Mouse (Mus musculus): ENCODE data around the gene Hpgd.

The Hpgd gene

DNA sequence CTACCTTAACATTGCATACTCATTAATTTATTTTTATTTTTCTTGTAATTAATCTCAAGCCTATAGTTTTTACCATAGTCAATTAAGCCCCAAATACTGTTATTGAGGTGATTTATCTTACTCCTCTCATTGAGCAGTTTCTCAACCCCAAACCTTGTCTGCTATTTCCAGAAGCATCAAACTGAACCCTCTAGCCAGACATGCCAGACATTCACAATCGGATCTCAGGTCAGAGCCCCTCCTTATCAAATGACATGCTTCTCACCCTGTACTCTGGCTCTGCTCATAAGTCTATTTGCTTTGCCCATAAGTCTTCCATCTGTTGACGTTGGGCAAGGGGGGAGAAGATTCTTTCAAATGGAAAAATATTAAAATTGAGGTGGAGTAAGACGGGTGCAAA lies 33.3 kb downstream of the Hpgd start:
- no peak for DNase-seq

DNA sequence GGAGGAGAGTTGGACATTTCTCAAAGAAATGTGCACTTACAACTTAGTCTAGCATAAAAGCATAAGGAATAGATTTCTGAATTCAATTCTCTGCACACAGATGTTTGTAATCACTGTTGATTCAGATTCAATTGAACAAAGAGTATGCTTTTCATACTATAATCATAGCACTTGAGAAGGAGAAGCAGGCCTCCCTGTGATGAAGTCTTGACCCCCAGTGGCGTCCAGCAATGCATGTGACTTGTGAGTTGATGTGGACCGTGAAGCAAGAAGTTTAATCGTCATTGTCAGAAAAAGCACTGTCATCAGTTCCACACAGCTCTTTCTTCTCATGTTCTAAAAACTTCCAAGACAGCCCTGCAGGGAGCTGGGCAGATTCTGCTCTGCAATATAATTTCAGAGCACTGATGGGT lies 33.8 kb downstream of the Hpgd start:
- DNase-seq = no peak

DNA sequence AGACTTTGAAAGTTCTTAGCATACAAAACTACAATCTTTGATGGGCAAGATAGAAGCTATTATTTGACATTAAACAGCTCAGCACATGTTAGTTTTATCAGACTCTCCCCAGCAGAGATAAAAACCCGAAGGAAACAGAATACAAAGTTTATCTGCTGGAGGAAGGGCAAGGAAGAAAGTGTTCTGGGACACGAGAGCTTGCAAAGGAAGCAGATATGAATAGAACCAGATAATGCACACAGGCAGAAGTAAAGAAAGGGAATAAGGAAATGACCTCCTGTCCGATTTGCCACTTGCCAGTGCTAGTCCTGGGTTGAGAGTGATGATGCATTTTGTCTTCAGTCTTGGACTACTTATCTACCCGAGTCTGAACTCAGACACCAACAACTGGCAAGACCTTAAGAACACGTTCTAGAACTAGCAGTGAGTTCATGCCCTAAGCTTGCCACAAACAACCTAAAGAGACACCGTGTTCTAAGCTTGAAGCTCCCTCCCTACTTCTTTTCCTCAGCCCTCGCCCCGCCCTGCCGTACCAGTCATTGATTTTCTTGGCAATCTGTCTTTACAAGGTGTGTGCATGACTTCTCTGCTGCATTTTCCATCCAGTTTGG lies 41.1 kb downstream of the Hpgd start:
- no peak for DNase-seq

DNA sequence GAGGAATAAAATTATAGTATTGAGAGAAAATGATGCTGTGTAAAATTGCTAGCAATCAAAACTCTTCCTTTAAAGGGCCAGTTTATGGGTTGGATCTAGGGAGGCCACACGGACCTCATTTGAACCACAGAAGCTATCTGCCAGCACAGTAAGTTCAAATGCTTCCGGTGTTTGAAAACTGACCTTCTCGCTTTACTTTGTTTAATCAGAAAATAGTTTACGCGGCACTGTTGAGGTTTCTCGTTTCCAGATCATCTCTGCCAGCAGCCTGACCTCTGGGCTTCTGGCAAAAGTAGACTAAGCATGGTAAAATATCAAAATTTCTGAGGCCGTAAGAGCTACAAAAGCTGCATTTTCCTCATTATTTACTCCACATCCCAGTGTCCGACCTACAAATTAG lies 42.4 kb downstream of the Hpgd start:
- DNase-seq = no peak

DNA sequence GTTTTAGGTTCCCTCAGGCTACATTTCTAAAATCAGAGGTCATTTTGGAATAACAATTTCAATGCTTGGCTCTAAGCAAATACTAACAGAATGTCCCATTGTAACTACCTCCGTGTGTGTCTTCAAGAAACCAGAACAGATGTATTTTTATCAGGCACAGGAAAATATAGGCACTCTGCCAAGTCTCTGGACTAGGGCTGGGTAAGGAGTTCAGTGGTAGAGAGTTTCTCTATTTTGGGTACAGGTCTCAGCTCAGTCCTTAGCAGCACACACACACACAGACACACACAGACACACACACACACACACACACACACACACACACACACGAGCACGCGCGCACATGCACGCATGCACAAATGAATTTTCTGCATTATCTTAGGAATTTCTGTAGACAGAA lies 49.1 kb downstream of the Hpgd start:
- no peak for DNase-seq

DNA sequence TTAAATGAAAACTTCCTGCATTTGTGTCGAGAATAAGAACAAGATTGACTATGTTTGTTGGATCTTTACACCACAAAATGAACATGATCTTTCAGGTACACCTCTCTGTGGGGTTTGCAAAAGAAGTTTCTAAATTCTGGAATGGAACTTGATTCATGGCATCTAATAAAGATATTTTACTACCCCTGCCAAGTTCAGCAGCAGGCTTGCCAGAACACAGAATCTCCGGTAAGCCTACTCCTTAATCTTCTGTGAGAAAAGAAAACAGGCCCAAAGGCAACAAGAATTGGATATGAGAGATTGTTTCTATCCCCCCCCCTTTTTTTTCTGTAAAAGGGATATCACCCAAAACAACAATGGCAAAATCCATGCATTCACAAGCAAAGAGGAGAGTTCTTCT lies 49.6 kb downstream of the Hpgd start:
- no peak for DNase-seq

DNA sequence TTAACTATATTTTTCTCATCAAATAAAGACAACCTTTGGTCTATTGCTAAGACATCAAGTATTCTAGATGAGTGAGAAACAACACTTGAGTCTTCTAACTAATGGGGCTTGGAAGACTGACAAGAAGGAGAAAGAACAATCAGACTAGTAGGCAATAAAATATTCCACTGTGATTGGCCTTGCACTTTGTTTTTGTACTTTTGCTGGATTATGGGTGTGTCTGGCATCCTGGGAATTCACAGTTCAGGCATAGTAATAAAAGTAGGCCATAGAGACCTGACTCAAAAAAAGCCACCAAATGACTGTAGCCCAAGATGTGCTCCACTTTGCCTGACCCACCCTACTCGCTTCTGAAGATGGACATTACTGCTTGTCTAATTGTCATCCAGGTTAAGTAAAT lies 50.0 kb downstream of the Hpgd start:
- no peak for DNase-seq

DNA sequence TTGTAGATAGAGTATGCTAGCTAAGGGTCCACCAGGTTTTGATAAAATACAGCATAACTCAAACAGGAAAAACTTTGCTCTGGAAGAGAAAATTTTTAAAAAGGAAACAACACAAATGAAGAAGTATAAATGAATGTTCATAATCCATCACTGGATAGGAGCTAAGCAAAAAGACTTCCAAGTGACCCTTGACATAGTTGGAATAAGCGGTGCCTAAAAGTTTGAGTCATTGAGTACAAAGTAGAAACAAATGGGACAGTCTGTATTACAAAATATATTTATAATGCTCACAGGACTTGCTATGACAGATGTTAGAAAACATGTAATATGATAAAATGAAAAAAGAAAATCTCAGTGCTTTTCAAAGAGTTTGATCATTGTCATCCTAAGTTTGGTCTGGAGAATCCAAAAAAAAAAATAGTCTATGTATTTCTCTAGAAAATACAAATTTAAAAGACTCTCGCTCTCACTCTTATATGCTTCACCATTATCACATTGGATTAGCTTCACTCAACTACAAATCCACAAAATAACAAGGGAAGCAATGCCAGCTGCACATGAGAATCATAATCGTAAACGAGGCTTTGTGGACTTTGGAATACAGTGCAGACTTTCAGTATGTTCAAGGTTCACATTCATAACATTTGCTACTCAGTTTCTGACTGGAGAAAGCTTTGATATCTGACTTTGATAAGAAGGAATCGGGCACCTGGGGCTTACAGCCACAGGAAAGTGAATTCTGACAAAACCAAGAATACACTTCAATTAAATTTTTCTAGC lies 51.4 kb downstream of the Hpgd start:
- DNase-seq = peak; percentile 50

DNA sequence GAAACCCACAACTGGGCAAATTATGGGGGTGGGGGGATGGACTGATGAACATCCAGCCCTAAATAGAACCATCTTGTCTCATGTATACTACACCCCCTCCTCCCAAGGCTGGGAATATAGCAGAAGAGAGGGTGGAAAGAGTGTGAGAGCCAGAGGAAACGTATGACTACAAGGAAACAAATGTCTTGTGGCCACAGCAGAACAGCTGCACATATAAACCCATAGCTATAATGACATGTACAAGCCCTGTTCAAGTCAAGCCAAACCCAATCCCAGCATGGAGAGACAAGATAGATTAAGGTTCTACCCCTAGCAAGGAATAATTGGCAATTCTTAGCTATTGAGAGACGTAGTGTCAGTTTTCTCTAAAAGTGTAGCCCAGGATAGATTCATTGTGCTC lies 68.8 kb downstream of the Hpgd start:
- no peak for DNase-seq
